Mouse (Mus musculus): ENCODE data around the gene Cpne8.

Gene Cpne8

DNA sequence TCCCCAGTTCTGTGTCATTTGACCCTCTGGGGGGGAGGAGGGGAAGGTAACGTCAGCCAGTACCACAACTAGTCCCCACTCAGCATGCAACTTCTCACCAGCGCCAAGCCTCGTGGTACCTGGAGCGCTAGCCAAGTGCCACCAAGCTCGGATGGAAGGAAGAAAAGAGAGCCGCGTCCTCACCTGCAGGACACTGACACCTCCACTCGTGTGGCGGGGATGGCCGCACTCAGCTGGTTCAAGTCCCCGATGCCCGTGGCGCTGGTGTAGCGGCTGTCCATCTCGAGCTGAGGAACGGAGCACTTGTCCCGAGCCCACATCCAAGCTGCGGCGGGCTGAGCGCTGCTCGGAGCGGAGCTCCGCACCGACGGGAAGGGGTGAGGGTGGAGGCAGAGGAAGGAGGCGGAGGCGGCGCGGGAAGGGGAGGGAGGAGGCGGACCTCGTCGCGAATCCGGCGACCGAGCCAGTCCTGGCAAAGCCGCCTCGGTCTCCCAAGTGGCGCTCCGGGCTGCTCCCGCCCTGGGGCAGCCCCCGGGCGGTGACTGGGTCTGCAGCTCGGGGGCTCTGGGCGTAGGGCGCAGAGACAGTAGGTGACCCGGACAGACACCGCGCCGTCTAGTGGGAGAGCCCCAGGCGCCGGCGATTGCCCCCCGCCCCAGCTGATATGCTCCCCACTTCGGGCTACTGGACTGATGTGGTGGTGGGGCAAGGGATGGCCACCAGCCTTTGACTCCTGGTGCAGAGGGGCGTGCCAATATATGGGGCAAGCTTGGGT is at the start of gene Cpne8:
Gene Cpne8, minus strand, starts transcription at position 448 of the 775 bp plus-strand sequence.
- DNase-seq (ENCODE audit: extremely low spot score, low spot score): peak; percentile 60

GRCm38 (mm10) chr15:90717717-90718116 is 38.5 kb upstream of the Cpne8 start:
- DNase-seq (ENCODE audit: extremely low spot score, low spot score): no peak

- DNase-seq (ENCODE audit: extremely low spot score, low spot score): no peak
Observed at GRCm38 (mm10) chr15:90709296-90709695, 30.1 kb upstream of the Cpne8 start.

- DNase-seq (ENCODE audit: extremely low spot score, low spot score): no peak
Observed at GRCm38 (mm10) chr15:90704314-90704713, 25.1 kb upstream of the Cpne8 start.

GRCm38 (mm10) chr15:90703502-90704232 is 24.4 kb upstream of the Cpne8 start:
- DNase-seq (ENCODE audit: extremely low spot score, low spot score): no peak

- DNase-seq (ENCODE audit: extremely low spot score, low spot score): no peak
Observed at GRCm38 (mm10) chr15:90686770-90687169, 7.5 kb upstream of the Cpne8 start.

DNA sequence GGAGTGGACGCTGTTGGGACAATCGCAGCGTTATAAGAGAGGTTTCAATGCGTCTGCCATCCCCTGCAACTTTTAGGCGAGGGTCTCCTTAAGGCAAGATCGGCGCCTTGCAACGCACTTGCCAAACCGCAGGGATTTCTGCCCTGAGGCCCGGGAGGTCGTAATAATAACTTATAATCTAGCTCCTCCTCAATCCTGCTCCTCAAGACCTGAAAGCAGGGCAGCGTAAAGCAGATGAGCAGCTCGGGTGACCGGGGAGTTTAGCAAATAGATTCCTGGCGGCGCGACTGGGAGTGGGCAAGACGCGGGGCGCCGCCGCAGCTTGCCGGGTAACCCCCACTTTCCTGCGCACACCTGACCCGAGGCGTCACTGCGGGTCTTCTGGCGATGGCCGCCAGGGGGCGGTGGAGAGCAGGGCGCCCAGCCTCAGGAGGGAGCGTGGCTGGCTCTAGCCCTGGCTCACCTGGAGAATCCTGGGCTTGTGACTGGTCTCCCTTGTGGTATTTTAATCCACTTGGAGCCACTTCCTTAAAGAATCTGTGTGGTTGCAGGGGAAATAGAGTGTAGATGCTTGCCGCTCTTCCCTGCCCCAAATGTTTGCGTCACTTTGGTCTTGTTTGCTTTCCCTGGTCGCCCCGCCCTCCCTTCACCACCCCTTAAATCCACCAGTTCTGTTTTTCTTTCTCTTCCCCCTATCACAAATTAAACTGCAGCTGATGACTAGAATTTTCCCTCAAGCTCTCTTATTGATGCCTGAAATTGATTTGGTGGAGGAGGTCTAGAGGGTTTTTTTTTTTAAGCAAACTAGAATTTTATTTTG is 738 bp upstream of the Cpne8 start:
- peak; percentile 80 for DNase-seq (ENCODE audit: extremely low spot score, low spot score)

GRCm38 (mm10) chr15:90678488-90678887 is 744 bp downstream of the Cpne8 start:
- peak; percentile 43 for DNase-seq (ENCODE audit: extremely low spot score, low spot score)

GRCm38 (mm10) chr15:90669494-90669893 is 9.7 kb downstream of the Cpne8 start:
- DNase-seq (ENCODE audit: extremely low spot score, low spot score): no peak

- no peak for DNase-seq (ENCODE audit: extremely low spot score, low spot score)
Observed at GRCm38 (mm10) chr15:90666893-90667292, 12.3 kb downstream of the Cpne8 start.

DNA sequence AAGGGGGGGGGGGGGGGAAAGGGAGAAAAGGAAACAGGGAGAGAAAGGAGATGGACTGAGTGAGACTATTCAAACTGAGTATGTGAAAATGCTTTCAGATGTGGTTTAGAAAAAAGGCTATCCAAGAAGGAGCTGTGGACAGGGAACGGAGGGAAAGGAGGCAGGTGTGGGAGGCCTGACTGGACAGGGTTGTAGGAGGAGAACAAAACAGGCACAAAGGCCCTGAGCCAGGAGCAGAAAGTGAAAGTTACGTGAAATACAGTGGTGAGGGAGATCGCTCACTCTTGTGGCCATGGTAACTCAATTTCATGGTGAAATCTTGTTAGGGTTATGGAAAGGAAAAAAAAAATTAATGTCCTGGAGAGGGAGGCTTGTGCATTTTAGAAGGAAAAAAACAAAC is 14.6 kb downstream of the Cpne8 start:
- DNase-seq (ENCODE audit: extremely low spot score, low spot score): no peak

- no peak for DNase-seq (ENCODE audit: extremely low spot score, low spot score)
Observed at GRCm38 (mm10) chr15:90663631-90664030, 15.6 kb downstream of the Cpne8 start.

- DNase-seq (ENCODE audit: extremely low spot score, low spot score): no peak
Observed at GRCm38 (mm10) chr15:90660723-90661122, 18.5 kb downstream of the Cpne8 start.

DNA sequence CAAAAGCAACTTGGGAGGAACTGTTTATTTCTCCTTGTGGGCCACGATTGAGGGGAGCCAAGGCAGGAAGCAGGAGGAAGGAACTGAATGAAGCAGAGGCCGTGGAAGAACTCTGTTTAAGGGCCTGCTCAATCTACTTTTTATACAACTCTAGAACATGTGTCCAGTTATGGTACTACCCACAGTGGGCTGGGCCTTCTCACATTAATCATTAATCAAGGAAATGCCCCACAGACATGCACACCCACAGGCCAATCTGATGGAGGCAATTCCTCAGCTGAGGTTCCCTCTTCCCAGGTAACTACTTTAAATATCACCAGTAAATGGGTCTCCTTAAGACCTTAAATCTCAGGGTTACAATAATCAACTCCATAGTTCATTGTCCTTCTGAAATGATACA is 21.2 kb downstream of the Cpne8 start:
- no peak for DNase-seq (ENCODE audit: extremely low spot score, low spot score)

- no peak for DNase-seq (ENCODE audit: extremely low spot score, low spot score)
Observed at GRCm38 (mm10) chr15:90656521-90656920, 22.7 kb downstream of the Cpne8 start.

DNA sequence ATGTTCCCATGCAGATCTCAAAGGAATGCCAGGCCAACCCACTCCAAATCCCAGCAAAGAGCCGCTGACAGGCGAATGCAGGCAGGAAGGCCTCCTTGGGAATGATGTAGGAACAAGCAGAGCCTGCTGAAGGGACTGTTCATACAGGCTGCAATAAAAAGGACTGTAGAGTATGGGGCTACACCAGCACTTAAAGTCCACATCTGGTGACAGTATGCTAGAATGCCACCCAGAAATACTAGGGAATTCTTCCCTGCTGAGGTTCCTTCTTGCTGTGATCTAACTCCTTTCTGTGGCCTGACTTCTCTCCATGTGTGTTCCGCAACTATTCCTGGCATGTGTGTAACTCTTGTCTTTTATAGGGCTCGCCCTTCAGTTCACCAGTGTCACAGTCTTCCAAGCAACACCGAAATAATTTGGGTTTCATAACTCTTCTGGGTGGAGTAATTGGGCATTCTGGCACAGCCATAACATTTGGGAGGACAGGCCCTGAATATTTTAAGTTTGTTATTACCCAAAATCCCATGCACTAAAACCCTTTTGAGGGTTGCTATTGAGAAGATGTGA is 32.1 kb downstream of the Cpne8 start:
- DNase-seq (ENCODE audit: extremely low spot score, low spot score): no peak

GRCm38 (mm10) chr15:90646326-90646725 is 32.9 kb downstream of the Cpne8 start:
- no peak for DNase-seq (ENCODE audit: extremely low spot score, low spot score)

DNA sequence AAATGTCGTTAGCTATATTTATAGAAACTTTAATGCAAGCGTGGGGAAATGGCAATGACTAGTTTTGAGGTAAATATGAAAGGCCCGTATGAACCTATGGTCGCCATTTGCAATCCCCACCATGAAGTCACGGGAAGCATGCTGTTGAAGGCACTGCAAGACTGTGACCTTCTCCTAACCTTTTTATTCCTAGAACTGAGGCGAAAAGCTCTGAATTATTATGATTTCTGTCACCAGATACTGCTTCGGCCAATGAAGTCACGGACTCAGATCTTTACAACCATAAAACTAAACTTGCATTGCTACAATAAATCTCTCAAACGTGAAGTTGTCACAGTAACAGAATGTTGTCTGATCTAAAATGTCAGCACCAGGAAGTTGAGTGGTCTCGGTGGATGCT is 33.4 kb downstream of the Cpne8 start:
- DNase-seq (ENCODE audit: extremely low spot score, low spot score): no peak

DNA sequence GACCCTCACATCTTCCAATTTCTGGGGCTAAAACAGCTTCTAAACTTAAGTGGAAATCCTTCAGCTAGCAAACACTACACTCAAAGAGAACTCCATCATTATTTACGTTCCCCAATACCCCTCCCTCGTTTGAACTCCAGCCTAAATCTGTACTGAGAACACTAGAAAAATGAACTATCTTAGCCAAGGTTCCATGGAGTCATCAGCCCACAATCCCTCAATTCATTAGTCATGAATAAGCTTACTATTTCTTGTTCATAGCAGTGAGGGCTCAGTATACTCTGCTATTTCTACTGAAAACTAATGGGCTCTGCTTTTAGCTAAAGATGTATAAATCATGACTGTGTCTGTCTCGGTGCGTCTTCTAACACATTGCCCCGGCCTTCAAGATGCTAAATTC is 55.0 kb downstream of the Cpne8 start:
- no peak for DNase-seq (ENCODE audit: extremely low spot score, low spot score)

GRCm38 (mm10) chr15:90622005-90622404 is 57.2 kb downstream of the Cpne8 start:
- DNase-seq (ENCODE audit: extremely low spot score, low spot score): no peak

GRCm38 (mm10) chr15:90619736-90620135 is 59.5 kb downstream of the Cpne8 start:
- no peak for DNase-seq (ENCODE audit: extremely low spot score, low spot score)

Data from neural tube, embryonic 10.5 days (tissue).